Mouse (Mus musculus): ENCODE measurements around the gene Lmx1a. TPM values are rescaled to one million over a fixed set of nuclear protein-coding genes. Genes with fewer than 3 reads are reported as not detected.

Lmx1a gene
- total RNA-seq, 4 experiments from 2014 or later, result 0.16 TPM; not detected in 3

DNA sequence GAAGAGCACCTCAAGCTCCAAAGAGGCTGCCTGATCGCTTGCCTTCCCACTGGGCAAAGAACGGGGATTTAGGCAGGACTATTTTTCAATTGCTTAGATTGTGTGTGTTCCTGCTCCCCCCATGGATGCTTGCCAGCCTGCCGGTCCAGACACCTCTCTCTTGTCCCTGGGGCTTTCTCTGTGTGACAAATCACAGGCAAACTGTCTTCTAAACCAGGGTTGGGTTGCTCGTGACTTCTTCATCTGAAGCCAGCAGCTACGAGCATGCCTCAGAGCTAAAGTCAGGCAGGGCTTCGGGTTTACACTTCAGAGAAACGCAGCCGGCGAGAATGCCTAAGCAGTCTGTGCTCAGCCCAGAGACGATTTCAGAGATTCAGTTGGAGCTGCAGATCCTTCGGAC lies 189.3 kb downstream of the Lmx1a start:
- no peak for DNase-seq (ENCODE audit: low spot score in 2 of 2)

GRCm38 (mm10) chr1:167885776-167886175 lies 196.7 kb downstream of the Lmx1a start:
- no peak for DNase-seq (ENCODE audit: low spot score in 2 of 2)

DNA sequence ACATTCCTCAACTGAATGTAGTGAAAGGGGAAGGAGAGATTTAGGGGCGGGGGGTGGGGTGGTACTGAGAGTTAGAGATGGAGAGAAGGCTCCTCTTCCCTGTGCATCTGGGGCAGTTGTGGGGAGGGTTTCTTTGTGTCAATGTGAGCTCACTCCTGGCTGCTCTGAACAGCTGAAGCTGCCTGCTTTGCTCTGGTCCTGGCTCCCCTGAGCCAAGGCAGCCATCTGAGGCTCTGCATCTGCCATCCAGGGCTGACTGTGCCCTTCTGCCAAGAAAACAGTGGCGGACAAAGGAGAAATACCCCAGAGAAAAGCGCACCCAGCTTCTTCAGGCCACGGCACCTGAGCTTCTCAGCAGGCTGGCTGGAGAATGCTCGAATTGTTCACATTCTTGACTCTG lies 199.1 kb downstream of the Lmx1a start:
- DNase-seq (ENCODE audit: low spot score in 2 of 2), result no peak

DNA sequence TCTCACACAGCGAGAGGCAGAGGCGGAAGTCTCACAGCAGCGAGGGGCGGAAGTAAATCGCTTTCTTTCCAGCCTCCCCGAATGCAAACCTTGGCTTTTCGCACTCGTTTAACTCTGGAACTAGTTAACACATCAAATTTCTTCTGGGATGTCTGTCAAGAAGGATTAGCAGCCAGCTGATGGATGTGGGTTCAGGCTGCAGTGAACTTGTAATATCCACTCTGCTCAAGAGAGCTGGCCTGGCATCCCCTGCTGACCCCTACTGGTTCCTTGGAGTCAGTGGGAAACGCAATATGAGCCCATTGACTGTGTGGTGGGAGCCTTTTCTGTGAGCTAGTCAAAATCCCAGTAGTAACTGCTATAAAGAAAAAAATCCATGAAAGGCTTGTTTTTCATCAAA lies 199.8 kb downstream of the Lmx1a start:
- no peak for DNase-seq (ENCODE audit: low spot score in 2 of 2)

DNA sequence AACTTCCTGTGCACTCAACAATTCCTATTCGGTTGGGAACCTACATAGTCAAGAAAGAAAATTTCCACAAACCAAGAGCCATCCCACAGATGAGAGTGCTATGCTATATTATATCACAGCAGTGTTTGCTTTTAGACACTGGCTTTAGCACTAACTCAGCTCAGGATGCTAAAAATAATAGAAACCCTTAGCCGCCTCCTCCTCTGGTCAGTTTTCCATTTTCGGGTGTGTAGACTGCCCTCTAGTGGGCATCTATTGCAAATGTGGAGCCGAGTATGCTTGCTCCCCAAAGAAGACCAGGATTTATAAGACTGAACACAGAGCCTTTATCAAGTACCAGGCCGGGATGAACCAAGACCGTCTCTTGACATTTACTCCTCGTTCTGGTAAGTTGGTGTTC lies 207.2 kb downstream of the Lmx1a start:
- peak in 1 of 2 experiments; percentile 39 for DNase-seq (ENCODE audit: low spot score in 2 of 2)

Other genes with a start within 250 kb of the Lmx1a start
- not detected for gene Lrrc52, start 222.5 kb upstream of the Lmx1a start, total RNA-seq (2022)
- gene Rxrg, start 90.9 kb upstream of the Lmx1a start, total RNA-seq (2022), result 1 to 10 TPM; 5.4 to 6.9 (median 6.3) TPM